Comparison of ENCODE assay signal across 18 mouse cellular contexts in genomic region chr9:64402141-64402540, GRCm38 (mm10). TPM values are rescaled to one million over a fixed set of nuclear protein-coding genes. Genes with fewer than 3 reads are reported as not detected.
A peak's percentile ranks its signal among the peaks of the same experiment; 100 is the strongest.
DNase-seq lines count a peak whose midpoint lies in the region; ATAC-seq lines count a peak whose summit lies in the region.
"Had no signal": no experiment of that assay in that cellular context is flagged by ENCODE, and none has a peak within 500 bp of the region (broad histone marks: within the 10 kb centered on the region; RNA-seq: fewer than 3 reads in every experiment).

No protein-coding gene starts in this region.

- WGBS in midbrain, embryonic 14.5 days: 59% methylated on average over 8 of the region's 8 CpGs
- WGBS in midbrain, embryonic 13.5 days: 67% methylated on average over 8 of the region's 8 CpGs
- WGBS in limb, embryonic 10.5 days: 72% methylated on average over 8 of the region's 8 CpGs

- H3K4me2 ChIP-seq in midbrain, embryonic 14.5 days (ENCODE audit: low read length): no peak overlapping the region
- H3K4me2 ChIP-seq in midbrain, embryonic 13.5 days (replicated peaks): no peak overlapping the region
- H3K4me2 ChIP-seq: embryonic facial prominence, embryonic 12.5 days; forebrain, embryonic 13.5 days; forebrain, embryonic 15.5 days had no signal

- H3K27me3 ChIP-seq in midbrain, embryonic 14.5 days (ENCODE audit: control insufficient read depth, insufficient read depth, low read length): no peaks in the 10 kb centered on the region
- H3K27me3 ChIP-seq in midbrain, embryonic 13.5 days: no peaks in the 10 kb centered on the region
- H3K27me3 ChIP-seq in limb, embryonic 10.5 days (ENCODE audit: low read depth, poor library complexity, severe bottlenecking): peaks cover 44% of the 10 kb centered on the region
- H3K27me3 ChIP-seq: embryonic facial prominence, embryonic 12.5 days; forebrain, embryonic 15.5 days had no signal

- peaks cover 12% of the 10 kb centered on the region; the same call in 1 of the 2 replicates for H3K4me1 ChIP-seq in midbrain, embryonic 14.5 days (ENCODE audit: control insufficient read depth, insufficient read depth, low read length)
- H3K4me1 ChIP-seq in midbrain, embryonic 13.5 days (replicated peaks): peaks cover 28% of the 10 kb centered on the region
- H3K4me1 ChIP-seq in limb, embryonic 10.5 days: peaks cover 36% of the 10 kb centered on the region
- H3K4me1 ChIP-seq: embryonic facial prominence, embryonic 10.5 days; embryonic facial prominence, embryonic 12.5 days had no signal

- no peak overlapping the region for H3K9ac ChIP-seq in midbrain, embryonic 14.5 days (replicated peaks; ENCODE audit: low read length)
- no peak overlapping the region for H3K9ac ChIP-seq in midbrain, embryonic 13.5 days (replicated peaks)
- H3K9ac ChIP-seq: embryonic facial prominence, embryonic 12.5 days; forebrain, embryonic 13.5 days; forebrain, embryonic 15.5 days; forebrain, postnatal 0 days had no signal

- no peak for DNase-seq in midbrain, embryonic 14.5 days
- DNase-seq in forelimb bud, embryonic 11.5 days (ENCODE audit: low read depth, low spot score): peak; percentile 40
- no peak for DNase-seq in limb, embryonic 10.5 days (ENCODE audit: low spot score)
- DNase-seq: adrenal gland, adult 8-10 months; adrenal gland, postnatal 14 days; adrenal gland, postnatal 36 days; cerebellum, adult 2 months; cerebellum, adult 9-10 months; cerebellum, postnatal 10 days; forebrain, postnatal 0 days had no signal

- no peaks in the 10 kb centered on the region for H3K9me3 ChIP-seq in midbrain, embryonic 14.5 days (ENCODE audit: control insufficient read depth, low read length)
- no peaks in the 10 kb centered on the region for H3K9me3 ChIP-seq in midbrain, embryonic 13.5 days
- H3K9me3 ChIP-seq in limb, embryonic 10.5 days (replicated peaks): no peaks in the 10 kb centered on the region
- H3K9me3 ChIP-seq: embryonic facial prominence, embryonic 10.5 days; embryonic facial prominence, embryonic 12.5 days; forebrain, embryonic 13.5 days; forebrain, embryonic 15.5 days had no signal

- no peaks in the 10 kb centered on the region for H3K36me3 ChIP-seq in midbrain, embryonic 14.5 days (ENCODE audit: control insufficient read depth, insufficient read depth, low read length)
- H3K36me3 ChIP-seq in midbrain, embryonic 13.5 days: no peaks in the 10 kb centered on the region
- H3K36me3 ChIP-seq in limb, embryonic 10.5 days: no peaks in the 10 kb centered on the region
- H3K36me3 ChIP-seq: embryonic facial prominence, embryonic 10.5 days; embryonic facial prominence, embryonic 12.5 days; forebrain, embryonic 15.5 days had no signal

- no peak overlapping the region for H3K4me3 ChIP-seq in midbrain, embryonic 14.5 days (replicated peaks; ENCODE audit: low read depth, low read length)
- no peak overlapping the region for H3K4me3 ChIP-seq in midbrain, embryonic 13.5 days (replicated peaks)
- H3K4me3 ChIP-seq in limb, embryonic 10.5 days: no peak overlapping the region
- H3K4me3 ChIP-seq: embryonic facial prominence, embryonic 10.5 days; embryonic facial prominence, embryonic 12.5 days; forebrain, embryonic 13.5 days; forebrain, embryonic 15.5 days had no signal

- ATAC-seq in midbrain, embryonic 14.5 days (ENCODE audit: low FRiP score, low TSS enrichment): no peak
- ATAC-seq in midbrain, embryonic 13.5 days: no peak
- no peak for ATAC-seq in monocyte, adult 5-6 weeks (replicated peaks; ENCODE audit: insufficient number of reproducible peaks, low FRiP score, low TSS enrichment, poor library complexity, severe bottlenecking)
- ATAC-seq: activated CD4-positive, CD25-positive, alpha-beta regulatory T cell, adult 4 months; forebrain, embryonic 13.5 days; forebrain, embryonic 15.5 days; forebrain, postnatal 0 days; Patski had no signal

- peak overlapping the region; percentile 20; the same call in 1 of the 2 replicates for H3K27ac ChIP-seq in midbrain, embryonic 14.5 days (replicated peaks; ENCODE audit: low read depth, low read length)
- H3K27ac ChIP-seq in midbrain, embryonic 13.5 days: no peak overlapping the region
- 0 out of 2 replicates have a peak overlapping the region, but pooled peaks have one; percentile 2 for H3K27ac ChIP-seq in limb, embryonic 10.5 days
- H3K27ac ChIP-seq: embryonic facial prominence, embryonic 10.5 days; embryonic facial prominence, embryonic 12.5 days; forebrain, embryonic 13.5 days; forebrain, embryonic 15.5 days had no signal

RNA-seq across cellular contexts. Expression of gene Megf11, which starts 16.7 kb away (rescaled TPM):
- 17.1 and 18.6 TPM in 2 replicates for polyA plus RNA-seq in midbrain, embryonic 14.5 days (2014; fragmentation: Nextera tagmentation; extraction: Ambion mirVana)
- 9.4 and 10.2 TPM in 2 replicates for polyA plus RNA-seq in midbrain, embryonic 13.5 days (2015; fragmentation: Nextera tagmentation; extraction: Ambion mirVana)
- 1.1 and 1.7 TPM in 2 replicates for polyA plus RNA-seq in limb, embryonic 10.5 days (2016; fragmentation: Nextera tagmentation; extraction: Ambion mirVana)
- 0.10 to 0.64 TPM (median 0.29 TPM) in 3 replicates for total RNA-seq in monocyte, adult 5-6 weeks (2017)
